Mouse (Mus musculus) embryonic fibroblast, embryonic 13.5 days (primary cell): Measurements from ENCODE around the gene Trim80.

Experiments used
- CTCF ChIP-seq: IDR thresholded peaks from 2 replicates; pipeline ENCODE4 v1.5.1; 2011; ENCODE audit warnings: mild to moderate bottlenecking, control low read depth, low read length, moderate library complexity, borderline replicate concordance; ENCODE audit not compliant: insufficient read depth
- POLR2A ChIP-seq: IDR thresholded peaks from 2 replicates; pipeline ENCODE4 v1.6.1; 2011; ENCODE audit warnings: low read depth, mild to moderate bottlenecking, control low read depth, low read length, moderate library complexity

DNA sequence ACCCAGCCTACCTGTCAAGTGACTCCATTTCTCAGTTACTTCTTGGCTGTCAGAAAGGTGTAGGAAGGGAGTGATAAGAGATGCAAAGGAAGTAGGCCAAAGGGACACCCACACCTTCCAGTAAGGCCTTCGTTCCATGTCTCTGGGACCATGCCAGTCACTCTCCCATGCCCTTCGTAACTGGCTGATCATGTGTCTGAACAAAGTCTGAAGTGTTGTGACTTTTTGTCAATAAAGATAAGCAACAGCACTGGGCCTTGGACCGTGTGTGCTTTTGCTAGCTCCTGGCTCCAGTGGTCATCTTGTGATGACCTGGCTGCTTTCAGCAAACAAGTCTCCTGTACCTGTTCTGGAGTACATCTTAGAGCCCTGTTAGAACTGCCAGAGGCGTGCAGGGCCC, 7.5 kb upstream of the Trim80 start:
- TF ChIP-seq CTCF (no peak), POLR2A (no peak)
